In genomic region chr9:63726088-63727010, GRCm38 (mm10) we compare ENCODE assay signal across 9 mouse cellular contexts. TPM values are rescaled to one million over a fixed set of nuclear protein-coding genes. Genes with fewer than 3 reads are reported as not detected.
DNase-seq lines count a peak whose midpoint lies in the region; ATAC-seq and TF ChIP-seq lines count a peak whose summit lies in the region.
"Had no signal": no experiment of that assay in that cellular context is flagged by ENCODE, and none has a peak within 500 bp of the region (broad histone marks: within the 10 kb centered on the region; RNA-seq: fewer than 3 reads in every experiment).

No protein-coding gene starts in this region.

- TF ChIP-seq EP300 in MEL (IDR thresholded peaks at IDR 0.05; ENCODE audit: low read depth in 1 of 2, low read length in 2 of 2): peak in 1 of 2 experiments; percentile 29; a peak in 1 of 4 replicates

- no peaks in the 10 kb centered on the region for H3K9me3 ChIP-seq in forebrain, embryonic 10.5 days
- no peaks in the 10 kb centered on the region for H3K9me3 ChIP-seq in forebrain, embryonic 16.5 days (ENCODE audit: control insufficient read depth, low read length)
- H3K9me3 ChIP-seq in MEL (replicated peaks; ENCODE audit: insufficient read depth, low read length): no peaks in the 10 kb centered on the region
- no peaks in the 10 kb centered on the region for H3K9me3 ChIP-seq in heart, embryonic 11.5 days (replicated peaks; ENCODE audit: control insufficient read depth, low read length)
- H3K9me3 ChIP-seq: hindbrain, embryonic 15.5 days had no signal

- H3K36me3 ChIP-seq in forebrain, embryonic 10.5 days (replicated peaks): peaks cover 53% of the 10 kb centered on the region
- no peaks in the 10 kb centered on the region for H3K36me3 ChIP-seq in forebrain, embryonic 16.5 days (ENCODE audit: control insufficient read depth, insufficient read depth)
- H3K36me3 ChIP-seq in MEL (ENCODE audit: control insufficient read depth in 1 of 2, insufficient read depth in 2 of 2, low read length in 2 of 2): peaks cover 0 to 21% of the 10 kb centered on the region in 2 experiments; a peak in 2 of 4 replicates
- H3K36me3 ChIP-seq in heart, embryonic 11.5 days (ENCODE audit: control insufficient read depth, insufficient read depth, low read length): no peaks in the 10 kb centered on the region
- H3K36me3 ChIP-seq: hindbrain, embryonic 15.5 days had no signal

- no peak for TF ChIP-seq RAD21 in MEL (IDR thresholded peaks at IDR 0.05; ENCODE audit: low read depth, low read length)

- TF ChIP-seq POLR2A in MEL (IDR thresholded peaks at IDR 0.05; ENCODE audit: control insufficient read depth in 1 of 2, insufficient read depth in 1 of 2, low read depth in 1 of 2, low read length in 2 of 2, poor library complexity in 1 of 2): no peak

- WGBS in forebrain, embryonic 10.5 days: 78% methylated on average over 13 of the region's 13 CpGs
- 68% methylated on average over 13 of the region's 13 CpGs for WGBS in forebrain, embryonic 16.5 days
- 20% methylated on average over 13 of the region's 13 CpGs for WGBS in heart, embryonic 11.5 days (ENCODE audit: insufficient replicate concordance)

- no peak for DNase-seq in forebrain, embryonic 10.5 days (ENCODE audit: extremely low spot score, low spot score)
- DNase-seq in MEL (ENCODE audit: low read depth, low spot score): peak; percentile 35
- peak; percentile 69 for DNase-seq in liver
- DNase-seq in spleen, postnatal 4 days (ENCODE audit: low spot score in 2 of 2): peak; percentile 52 to 78
- DNase-seq in right cerebral cortex, postnatal 36 days (ENCODE audit: low spot score in 2 of 2): no peak

- H3K79me2 ChIP-seq in MEL (ENCODE audit: control insufficient read depth, insufficient read depth, low read length, poor library complexity): no peaks in the 10 kb centered on the region

- no peak overlapping the region for H3K9ac ChIP-seq in forebrain, embryonic 16.5 days (replicated peaks; ENCODE audit: low read depth, low read length)
- H3K9ac ChIP-seq in MEL (ENCODE audit: control insufficient read depth, low read depth, low read length, poor library complexity, severe bottlenecking): peak overlapping the region; percentile 50
- H3K9ac ChIP-seq in heart, embryonic 11.5 days (ENCODE audit: low read depth, low read length): peak overlapping the region; percentile 64; the same call in 1 of the 2 replicates
- H3K9ac ChIP-seq: hindbrain, embryonic 15.5 days had no signal

- H3K4me3 ChIP-seq in forebrain, embryonic 10.5 days: no peak overlapping the region
- H3K4me3 ChIP-seq in forebrain, embryonic 16.5 days (replicated peaks; ENCODE audit: low read length): no peak overlapping the region
- no peak overlapping the region for H3K4me3 ChIP-seq in MEL (ENCODE audit: control insufficient read depth in 1 of 2, insufficient read depth in 1 of 2, low read depth in 2 of 2, low read length in 2 of 2)
- no peak overlapping the region for H3K4me3 ChIP-seq in heart, embryonic 11.5 days (ENCODE audit: low read depth, low read length)
- H3K4me3 ChIP-seq: hindbrain, embryonic 15.5 days had no signal

- H3K4me2 ChIP-seq in forebrain, embryonic 16.5 days (ENCODE audit: low read length): no peak overlapping the region
- no peak overlapping the region; the same call in 1 of the 2 replicates for H3K4me2 ChIP-seq in heart, embryonic 11.5 days
- H3K4me2 ChIP-seq: hindbrain, embryonic 15.5 days had no signal

- no peak for ATAC-seq in forebrain, embryonic 16.5 days
- ATAC-seq in heart, embryonic 11.5 days (replicated peaks; ENCODE audit: insufficient number of reproducible peaks, low FRiP score, low TSS enrichment): no peak; the same call in 1 of the 2 replicates
- ATAC-seq in CD4-positive, CD25-positive, alpha-beta regulatory T cell, adult 4 months: no peak

- H3K27ac ChIP-seq in forebrain, embryonic 10.5 days: peak overlapping the region; percentile 62
- H3K27ac ChIP-seq in forebrain, embryonic 16.5 days (ENCODE audit: low read length): no peak overlapping the region
- peak overlapping the region; percentile 47 for H3K27ac ChIP-seq in MEL (ENCODE audit: control insufficient read depth, low read depth, low read length)
- peak overlapping the region; percentile 83 for H3K27ac ChIP-seq in heart, embryonic 11.5 days (ENCODE audit: low read depth, low read length)
- H3K27ac ChIP-seq: hindbrain, embryonic 15.5 days had no signal

- H3K27me3 ChIP-seq in forebrain, embryonic 10.5 days (ENCODE audit: poor library complexity, severe bottlenecking): no peaks in the 10 kb centered on the region
- H3K27me3 ChIP-seq in forebrain, embryonic 16.5 days (replicated peaks; ENCODE audit: control insufficient read depth, insufficient read depth, low read length): no peaks in the 10 kb centered on the region
- no peaks in the 10 kb centered on the region for H3K27me3 ChIP-seq in MEL (ENCODE audit: control insufficient read depth in 1 of 2, insufficient read depth in 2 of 2, low read length in 2 of 2)
- H3K27me3 ChIP-seq in heart, embryonic 11.5 days (ENCODE audit: control insufficient read depth, insufficient read depth, low read length): no peaks in the 10 kb centered on the region
- H3K27me3 ChIP-seq: hindbrain, embryonic 15.5 days had no signal

- peaks cover 63% of the 10 kb centered on the region for H3K4me1 ChIP-seq in forebrain, embryonic 10.5 days
- no peaks in the 10 kb centered on the region for H3K4me1 ChIP-seq in forebrain, embryonic 16.5 days (replicated peaks; ENCODE audit: control insufficient read depth, insufficient read depth, low read length)
- peaks cover 14 to 37% of the 10 kb centered on the region in 2 experiments for H3K4me1 ChIP-seq in MEL (ENCODE audit: control insufficient read depth in 1 of 2, insufficient read depth in 2 of 2, low read length in 2 of 2)
- H3K4me1 ChIP-seq in heart, embryonic 11.5 days (ENCODE audit: control insufficient read depth, insufficient read depth, low read length): peaks cover 47% of the 10 kb centered on the region

- TF ChIP-seq CTCF in MEL (IDR thresholded peaks at IDR 0.05 in 2 of 3, conservative IDR thresholded peaks at IDR 0.05 in 1 of 3; ENCODE audit: control insufficient read depth in 1 of 3, insufficient read depth in 1 of 3, low read depth in 2 of 3, low read length in 3 of 3, poor library complexity in 1 of 3, severe bottlenecking in 1 of 3): no peak

TF ChIP-seq in MEL, 35 proteins besides CTCF, POLR2A, EP300 and RAD21:
- TF ChIP-seq MXI1 (IDR thresholded peaks at IDR 0.05; ENCODE audit: low read depth, low read length) (no peak), ZMIZ1 (IDR thresholded peaks at IDR 0.05; ENCODE audit: low read depth, low read length) (no peak), ETS1 (IDR thresholded peaks at IDR 0.05; ENCODE audit: low read depth, low read length) (peak; percentile 40; the same call in 1 of the 2 replicates), MAZ (IDR thresholded peaks at IDR 0.05; ENCODE audit: low read depth, low read length) (peak; percentile 19; the same call in 1 of the 2 replicates), TCF12 (IDR thresholded peaks at IDR 0.05; ENCODE audit: low read depth, low read length) (peak; percentile 50)

RNA-seq across cellular contexts. Expression of gene Smad3, which starts 31.4 kb away (rescaled TPM):
- polyA plus RNA-seq in forebrain, embryonic 10.5 days (2016; fragmentation: Nextera tagmentation; extraction: Ambion mirVana): 22.1 and 25.5 TPM in 2 replicates
- polyA plus RNA-seq in forebrain, embryonic 16.5 days (2015; fragmentation: Nextera tagmentation; extraction: Ambion mirVana): 7.4 and 7.8 TPM in 2 replicates
- 7.1 and 7.5 TPM in 2 replicates for total RNA-seq in MEL (2012; rRNA removed)
- polyA plus RNA-seq in MEL (2012; ENCODE audit: insufficient read depth in 1 of 2, insufficient read length in 2 of 2, low read depth in 1 of 2, low replicate concordance in 2 of 2, missing spikeins in 1 of 2): 10 to 100 TPM in 1 of 2 experiments, not detected in 1; 10.2 TPM
- 9.7 and 11.4 TPM in 2 replicates for polyA plus RNA-seq in heart, embryonic 11.5 days (2014; fragmentation: Nextera tagmentation; extraction: Ambion mirVana)
- polyA plus RNA-seq in CD4-positive, CD25-positive, alpha-beta regulatory T cell, adult 4 months (2017; shearing (Covaris generic)): 10 to 100 TPM; 15.6 to 36.9 TPM

Comparison
In these comparisons a context has a peak if more than half of its experiments do, and no peak if none do; other contexts are left out.
1. DNase-seq: peak in MEL (single experiment), liver (single experiment) and spleen, postnatal 4 days (2 of 2); none in forebrain, embryonic 10.5 days (single experiment) and right cerebral cortex, postnatal 36 days (0 of 2).